7 mouse cellular contexts compared by ENCODE assay signal in the genomic region with DNA sequence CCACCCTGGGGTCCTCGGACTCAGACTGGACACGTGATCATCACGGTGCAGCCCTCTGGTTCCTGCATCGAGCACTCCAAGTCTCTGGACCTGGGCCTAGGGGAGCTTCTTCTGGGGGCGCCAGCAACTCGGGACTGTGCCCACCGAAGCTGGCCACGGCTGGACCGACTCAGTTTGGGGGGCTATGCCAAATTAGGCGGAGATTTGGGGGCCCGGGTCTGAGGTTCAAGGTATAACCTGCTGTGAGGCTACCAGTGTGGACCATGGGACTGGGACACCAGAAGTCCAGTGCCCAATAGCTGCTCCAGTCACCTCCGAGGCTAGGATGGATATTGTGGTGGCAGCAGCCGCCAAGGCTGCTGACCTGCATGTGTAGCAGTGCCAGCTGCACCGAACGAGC. TPM values are rescaled to one million over a fixed set of nuclear protein-coding genes. Genes with fewer than 3 reads are reported as not detected.
DNase-seq lines count a peak whose midpoint lies in the region; ATAC-seq and TF ChIP-seq lines count a peak whose summit lies in the region.

No protein-coding gene starts in this region.

- WGBS in heart, embryonic 16.5 days: 55% methylated on average over 15 of the region's 15 CpGs
- WGBS in liver, embryonic 14.5 days (ENCODE audit: insufficient replicate concordance): 63% methylated on average over 15 of the region's 15 CpGs
- 46% methylated on average over 15 of the region's 15 CpGs for WGBS in cerebellum, adult 2 months

- peak overlapping the region; percentile 92 for H3K4me2 ChIP-seq in heart, embryonic 16.5 days (ENCODE audit: low read depth, low read length)
- H3K4me2 ChIP-seq in liver, embryonic 14.5 days (ENCODE audit: low read depth): peak overlapping the region; percentile 58

- H3K9ac ChIP-seq in heart, embryonic 16.5 days (ENCODE audit: low read length): peak overlapping the region; percentile 78
- no peak overlapping the region for H3K9ac ChIP-seq in liver, embryonic 14.5 days (replicated peaks)

- peaks cover 29% of the 10 kb centered on the region for H3K4me1 ChIP-seq in testis, adult 2 months (ENCODE audit: control insufficient read depth, insufficient read depth, low read length)
- peaks cover 58% of the 10 kb centered on the region for H3K4me1 ChIP-seq in heart, embryonic 16.5 days (ENCODE audit: control insufficient read depth, insufficient read depth, low read length)
- H3K4me1 ChIP-seq in liver, embryonic 14.5 days (replicated peaks; ENCODE audit: control insufficient read depth in 2 of 2, insufficient read depth in 2 of 2, low read length in 1 of 2): peaks cover 0 to 4% of the 10 kb centered on the region in 2 experiments; a peak in 1 of 4 replicates
- H3K4me1 ChIP-seq in cerebellum, adult 2 months (ENCODE audit: control insufficient read depth, insufficient read depth, low read length): no peaks in the 10 kb centered on the region

- H3K27ac ChIP-seq in testis, adult 2 months (ENCODE audit: control insufficient read depth, insufficient read depth, low read depth, low read length): peak overlapping the region; percentile 56
- no peak overlapping the region for H3K27ac ChIP-seq in heart, embryonic 16.5 days (ENCODE audit: low read length)
- no peak overlapping the region for H3K27ac ChIP-seq in liver, embryonic 14.5 days
- no peak overlapping the region for H3K27ac ChIP-seq in cerebellum, adult 2 months (ENCODE audit: insufficient read depth, low read length)
- no peak overlapping the region for H3K27ac ChIP-seq in layer of hippocampus, adult 2 months

- H3K9me3 ChIP-seq in heart, embryonic 16.5 days (replicated peaks; ENCODE audit: control insufficient read depth, low read length): no peaks in the 10 kb centered on the region
- H3K9me3 ChIP-seq in liver, embryonic 14.5 days (ENCODE audit: control insufficient read depth, low read length): no peaks in the 10 kb centered on the region

- H3K4me3 ChIP-seq in testis, adult 2 months (ENCODE audit: control insufficient read depth, low read depth, low read length): peak overlapping the region; percentile 86
- peak overlapping the region; percentile 72 for H3K4me3 ChIP-seq in heart, embryonic 16.5 days (ENCODE audit: low read length)
- peak overlapping the region in 1 of 2 experiments; percentile 46; a peak in 2 of 4 replicates for H3K4me3 ChIP-seq in liver, embryonic 14.5 days (ENCODE audit: insufficient read depth in 1 of 2, low read depth in 2 of 2, low read length in 2 of 2)
- no peak overlapping the region for H3K4me3 ChIP-seq in cerebellum, adult 2 months (replicated peaks; ENCODE audit: insufficient read depth, low read depth, low read length)
- H3K4me3 ChIP-seq in layer of hippocampus, adult 2 months: no peak overlapping the region; the same call in 1 of the 2 replicates

- no peaks in the 10 kb centered on the region for H3K27me3 ChIP-seq in testis, adult 2 months (ENCODE audit: control insufficient read depth, insufficient read depth, low read length)
- peaks cover 6% of the 10 kb centered on the region; the same call in 1 of the 2 replicates for H3K27me3 ChIP-seq in heart, embryonic 16.5 days (ENCODE audit: control insufficient read depth, insufficient read depth, low read length)
- peaks cover 56% of the 10 kb centered on the region for H3K27me3 ChIP-seq in liver, embryonic 14.5 days (ENCODE audit: control insufficient read depth, insufficient read depth, low read length)
- peaks cover 8% of the 10 kb centered on the region; the same call in 1 of the 2 replicates for H3K27me3 ChIP-seq in cerebellum, adult 2 months (ENCODE audit: control insufficient read depth, insufficient read depth, low read length)

- TF ChIP-seq CTCF in testis, adult 2 months (IDR thresholded peaks at IDR 0.05; ENCODE audit: control insufficient read depth, insufficient read depth, insufficient replicate concordance, low read depth, low read length): no peak
- no peak for TF ChIP-seq CTCF in liver, embryonic 14.5 days (IDR thresholded peaks at IDR 0.05; ENCODE audit: low read depth)
- TF ChIP-seq CTCF in cerebellum, adult 2 months (IDR thresholded peaks at IDR 0.05; ENCODE audit: borderline replicate concordance, insufficient read depth, low read depth, low read length): no peak
- no peak for TF ChIP-seq CTCF in layer of hippocampus, adult 2 months (conservative IDR thresholded peaks at IDR 0.05)

- no peak for TF ChIP-seq EP300 in liver, embryonic 14.5 days (IDR thresholded peaks at IDR 0.05; ENCODE audit: low read depth)

- H3K36me3 ChIP-seq in testis, adult 2 months (ENCODE audit: control insufficient read depth, insufficient read depth, low read length): no peaks in the 10 kb centered on the region
- H3K36me3 ChIP-seq in heart, embryonic 16.5 days (ENCODE audit: control insufficient read depth, insufficient read depth): no peaks in the 10 kb centered on the region; the same call in 1 of the 2 replicates
- peaks cover 49% of the 10 kb centered on the region for H3K36me3 ChIP-seq in liver, embryonic 14.5 days (replicated peaks; ENCODE audit: control insufficient read depth, insufficient read depth, low read depth)

- no peak for ATAC-seq in heart, embryonic 16.5 days (replicated peaks; ENCODE audit: extremely low read depth, insufficient read depth, low FRiP score)
- no peak for ATAC-seq in liver, embryonic 14.5 days (ENCODE audit: insufficient read depth)

- no peak for DNase-seq in testis, postnatal 10 days (ENCODE audit: low spot score)
- no peak for DNase-seq in liver, embryonic 14.5 days (ENCODE audit: low read depth in 3 of 3, low spot score in 3 of 3)
- no peak for DNase-seq in cerebellum, adult 2 months
- DNase-seq in frontal cortex, postnatal 25 days (ENCODE audit: low spot score in 2 of 2): no peak
- no peak for DNase-seq in layer of hippocampus, adult 2 months (ENCODE audit: low spot score in 2 of 2)

- TF ChIP-seq POLR2A in testis, adult 2 months (IDR thresholded peaks at IDR 0.05; ENCODE audit: control insufficient read depth, low read depth, low read length): no peak
- TF ChIP-seq POLR2A in cerebellum, adult 2 months (IDR thresholded peaks at IDR 0.05; ENCODE audit: borderline replicate concordance, insufficient read depth, low read length): no peak

RNA-seq across cellular contexts. Expression of gene Tmem200b, which starts 0.8 kb away (rescaled TPM):
- 11.2 and 13.3 TPM in 2 replicates for polyA plus RNA-seq in testis, adult 2 months (2012; rRNA removed)
- 0.30 and 0.56 TPM in 2 replicates for polyA plus RNA-seq in heart, embryonic 16.5 days (2015; fragmentation: Nextera tagmentation; extraction: Ambion mirVana)
- 0.56 and 0.67 TPM in 2 replicates for polyA plus RNA-seq in liver, embryonic 14.5 days (2012; rRNA removed)
- polyA plus RNA-seq in liver, embryonic 14.5 days (2014; fragmentation: Nextera tagmentation; extraction: Ambion mirVana): 0.06 and 0.10 TPM in 2 replicates
- polyA plus RNA-seq in cerebellum, adult 2 months (2012; rRNA removed): 26.3 and 29.5 TPM in 2 replicates
- total RNA-seq in layer of hippocampus, adult 2 months (2021): 1 to 10 TPM; 1.5 to 1.7 TPM

RNA-seq across cellular contexts. Expression of gene Srsf4, which starts 49.0 kb away (rescaled TPM):
- 41.6 and 44.1 TPM in 2 replicates for polyA plus RNA-seq in testis, adult 2 months (2012; rRNA removed)
- 74.4 and 76.8 TPM in 2 replicates for polyA plus RNA-seq in heart, embryonic 16.5 days (2015; fragmentation: Nextera tagmentation; extraction: Ambion mirVana)
- 35.3 and 43.4 TPM in 2 replicates for polyA plus RNA-seq in liver, embryonic 14.5 days (2012; rRNA removed)
- 45.3 and 55.7 TPM in 2 replicates for polyA plus RNA-seq in liver, embryonic 14.5 days (2014; fragmentation: Nextera tagmentation; extraction: Ambion mirVana)
- 77.6 and 81.9 TPM in 2 replicates for polyA plus RNA-seq in cerebellum, adult 2 months (2012; rRNA removed)
- 10 to 100 TPM; 67.3 to 75.0 TPM for total RNA-seq in layer of hippocampus, adult 2 months (2021)

Comparison
In these comparisons a context has a peak if more than half of its experiments do, and no peak if none do; other contexts are left out.
1. H3K4me3 ChIP-seq: peak in testis, adult 2 months (single experiment) and heart, embryonic 16.5 days (single experiment); none in cerebellum, adult 2 months (single experiment) and layer of hippocampus, adult 2 months (single experiment).